Mouse (Mus musculus) gastrocnemius, adult 8-10 months (tissue): ENCODE data around the gene Tshz2. TPM values are rescaled to one million over a fixed set of nuclear protein-coding genes. Genes with fewer than 3 reads are reported as not detected.

Source experiments
- DNase-seq, 2 experiments: peaks; one replicate each; pipeline ENCODE4 v3.0.0; 2022; ENCODE audit warnings: low spot score in 2 of 2
- total RNA-seq, 4 experiments: library from RNA; stranded (reverse); gene quantifications; 2 replicates each; pipeline ENCODE4 v1.2.4; 2022

Tshz2 gene
- total RNA-seq, 4 experiments from 2014 or later, result 6.5 to 11.3 (median 8.9) TPM

DNA sequence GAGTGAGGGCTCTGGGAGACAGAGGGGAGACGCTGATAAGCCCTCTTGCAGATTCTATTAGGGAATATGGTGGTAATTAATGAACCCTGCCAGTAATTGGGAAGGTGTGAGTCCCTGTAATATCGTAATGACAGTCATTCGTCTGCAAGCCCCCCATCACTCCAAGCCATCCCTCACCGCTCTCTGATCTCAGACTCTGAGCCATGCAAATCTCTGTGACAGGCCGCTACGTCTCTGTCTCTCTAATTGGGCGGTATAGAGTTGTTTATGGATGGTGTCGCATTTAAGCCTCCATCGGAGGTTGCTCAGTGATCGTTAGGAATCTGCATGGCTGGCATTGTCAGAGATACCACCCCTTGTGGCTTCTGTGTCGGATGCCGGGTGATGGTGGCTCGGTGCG is 407.0 kb downstream of the Tshz2 start:
- no peak for DNase-seq

DNA sequence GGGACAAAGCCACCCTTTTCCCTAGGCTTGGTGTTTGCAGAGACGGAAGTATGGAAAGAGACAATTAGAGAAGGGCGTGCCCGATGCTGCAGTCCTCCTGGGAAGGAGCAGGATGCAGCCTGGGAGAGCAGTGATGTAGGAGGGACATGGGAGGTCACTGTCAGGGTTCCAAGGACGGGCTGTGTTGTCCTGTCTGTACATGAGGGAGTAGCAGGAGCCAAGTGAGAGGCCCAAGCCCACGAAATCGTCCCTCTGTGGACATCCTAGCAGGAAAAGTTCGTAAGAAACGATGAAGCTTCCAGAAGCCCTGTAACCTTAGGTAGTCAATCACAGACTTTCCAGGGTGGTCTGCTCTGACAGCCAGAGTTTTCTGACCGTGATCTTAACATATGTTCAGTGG is 408.3 kb downstream of the Tshz2 start:
- DNase-seq, result peak; percentile 64 to 71

DNA sequence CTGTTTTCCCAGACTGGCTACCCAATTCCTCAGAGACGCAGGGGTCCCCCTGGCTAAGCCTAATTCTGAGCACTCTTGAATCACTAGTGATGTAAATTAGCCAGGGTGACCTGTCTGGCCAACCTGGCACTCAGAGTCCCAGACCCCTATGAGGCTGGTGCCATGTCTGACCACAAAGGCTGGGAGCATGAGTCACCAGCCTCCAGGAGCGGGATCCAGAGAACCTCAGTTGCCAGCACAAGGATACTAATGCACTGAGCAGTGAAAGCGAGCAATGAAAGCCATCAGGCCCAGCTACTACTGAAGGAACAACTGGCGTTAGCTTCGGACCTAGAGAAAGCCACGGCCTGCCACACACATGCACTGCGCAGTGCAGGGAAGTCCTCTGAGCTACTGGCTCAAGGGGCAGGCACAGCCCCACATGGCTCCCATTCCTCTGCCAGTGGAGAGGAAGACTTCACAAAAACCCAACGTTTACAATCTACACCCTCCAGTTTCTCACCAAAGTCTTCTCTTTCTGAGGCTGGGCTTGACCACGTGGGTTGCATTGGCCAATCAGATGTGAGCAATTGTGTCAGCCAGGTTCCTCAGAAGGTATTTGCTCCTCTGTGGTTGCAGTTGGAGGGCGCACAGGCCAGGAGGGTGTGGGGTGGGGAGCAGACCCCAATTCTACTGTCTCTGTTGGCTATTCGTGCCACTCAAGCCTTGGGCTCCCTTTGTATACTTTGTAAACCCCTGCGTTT is 409.8 kb downstream of the Tshz2 start:
- no peak for DNase-seq

DNA sequence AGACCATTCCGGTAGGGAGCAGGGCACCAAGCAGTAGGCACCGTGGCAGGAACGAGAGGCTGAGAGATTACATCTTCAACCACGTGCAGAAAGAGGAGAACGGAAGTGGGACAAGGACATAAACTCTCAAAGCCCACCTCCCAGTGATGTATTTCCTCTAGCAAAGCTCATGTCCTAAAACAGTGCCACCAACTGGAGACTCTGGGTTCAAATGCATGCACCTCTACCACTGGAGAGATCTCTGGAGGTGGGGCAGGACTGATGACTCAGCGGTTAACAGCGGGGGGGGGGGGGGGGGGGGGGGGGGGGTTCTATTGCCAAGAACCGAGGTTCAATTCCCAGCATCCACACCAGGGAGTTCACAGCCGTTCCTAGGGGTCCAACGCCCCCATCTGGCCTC is 410.5 kb downstream of the Tshz2 start:
- no peak for DNase-seq

DNA sequence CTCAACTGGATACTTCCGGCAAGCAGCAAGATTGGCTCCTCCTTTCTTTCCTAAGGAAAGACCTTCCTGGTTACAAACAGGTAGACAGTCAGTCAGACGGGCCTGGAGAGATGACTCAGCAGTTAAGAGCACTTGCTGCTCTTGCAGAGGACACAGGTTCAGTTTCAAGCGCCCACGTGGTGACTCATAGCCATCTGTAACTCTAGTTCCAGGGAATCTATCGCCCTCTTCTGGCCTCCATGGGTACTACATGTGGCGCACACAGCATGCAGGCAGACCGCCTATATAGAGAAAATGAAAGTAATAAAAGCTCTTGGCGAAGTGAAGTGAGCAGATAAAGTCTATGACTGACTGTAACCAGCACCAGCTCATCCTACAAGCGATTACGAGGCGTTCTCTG is 413.1 kb downstream of the Tshz2 start:
- no peak for DNase-seq

DNA sequence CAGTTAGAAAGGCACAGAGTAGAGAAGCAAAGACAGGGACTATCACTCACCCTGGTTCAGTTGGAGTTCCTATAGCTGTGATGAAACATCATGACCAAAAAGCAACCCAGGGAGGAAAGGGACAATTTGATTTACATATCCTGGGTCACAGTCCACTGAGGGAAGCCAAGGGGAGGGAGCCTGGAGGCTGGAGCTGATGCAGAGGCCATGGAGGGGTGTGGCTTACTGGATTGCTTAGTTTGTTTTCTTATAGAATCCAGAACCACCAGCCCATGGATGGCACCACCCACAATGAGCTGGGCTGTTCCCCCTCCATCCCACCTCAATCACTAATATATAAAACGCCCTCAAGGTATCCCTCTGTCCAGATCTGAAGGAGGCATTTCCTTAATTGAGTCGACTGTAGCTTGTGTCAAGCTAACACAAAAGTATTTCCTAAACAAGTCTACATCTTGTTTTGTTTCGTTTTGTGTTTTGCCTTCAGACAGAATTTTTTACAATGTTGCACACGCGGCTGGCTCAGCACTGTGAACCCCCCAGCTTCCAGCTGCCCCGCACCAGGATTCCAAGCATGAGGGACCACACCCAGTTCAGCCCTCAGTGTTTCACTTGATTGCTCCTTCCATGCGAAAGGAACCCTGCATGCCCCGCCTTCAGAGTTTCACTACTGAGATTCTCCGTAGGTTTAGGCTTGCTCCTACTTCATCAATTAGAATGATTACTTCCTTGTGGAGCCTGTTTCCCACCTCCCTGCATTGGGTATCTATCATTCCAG is 413.7 kb downstream of the Tshz2 start:
- DNase-seq, result no peak

DNA sequence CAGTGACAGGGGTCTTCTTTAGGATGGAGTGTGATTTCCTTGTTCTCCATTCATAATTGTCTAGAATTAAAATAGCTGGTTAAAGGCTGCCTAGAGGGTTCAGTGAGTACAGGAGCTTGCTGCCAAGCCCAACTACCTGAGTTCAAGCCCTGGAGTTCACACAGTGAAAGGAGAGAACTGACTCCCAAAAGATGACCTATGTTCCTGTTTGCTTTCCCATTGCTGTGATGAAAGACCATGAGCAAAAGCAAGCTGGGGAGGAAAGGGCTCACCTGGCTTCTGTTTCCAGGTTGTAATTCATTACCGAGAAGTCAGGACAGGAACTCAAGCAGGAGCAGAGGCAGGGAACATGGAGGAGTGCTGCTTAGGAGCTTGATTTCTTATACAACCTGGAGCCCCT is 416.0 kb downstream of the Tshz2 start:
- no peak for DNase-seq

DNA sequence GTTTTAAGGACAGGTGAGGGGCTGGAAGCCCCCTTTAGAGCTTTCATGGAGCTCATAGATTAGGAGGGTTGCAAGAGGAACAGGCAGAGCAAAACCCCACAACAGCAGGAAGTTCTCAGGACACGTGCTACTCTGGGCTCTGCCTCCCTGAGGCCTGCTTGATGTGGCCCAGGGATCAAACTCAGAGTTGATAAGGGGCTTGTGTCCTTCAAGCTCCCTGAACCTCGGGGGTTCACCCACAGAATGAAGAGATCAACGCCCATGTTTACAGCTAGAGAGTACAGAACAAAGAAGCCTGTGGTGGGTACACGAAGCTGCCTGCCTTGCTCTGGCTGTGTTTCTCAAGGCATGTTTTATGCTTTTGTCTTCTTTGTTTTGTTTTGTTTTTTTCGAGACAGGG is 417.8 kb downstream of the Tshz2 start:
- no peak for DNase-seq

DNA sequence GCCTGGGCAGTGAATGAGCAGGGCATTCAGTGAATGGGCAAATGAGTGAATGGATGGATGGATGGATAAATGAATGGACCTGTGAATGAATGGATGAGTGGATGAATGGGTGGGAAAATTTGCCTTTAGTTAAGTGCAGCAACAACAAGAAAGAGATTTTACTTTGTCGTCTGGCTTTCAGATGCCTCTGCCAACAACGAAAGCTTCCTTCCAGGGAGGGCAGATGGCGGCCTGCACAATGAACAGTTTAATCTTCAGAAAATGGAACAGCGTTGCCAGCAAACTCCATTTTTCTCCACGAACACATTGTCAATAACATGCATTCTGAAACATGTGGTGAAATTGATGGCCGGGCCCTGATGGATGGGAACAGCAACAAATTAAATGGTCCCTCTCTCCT is 418.6 kb downstream of the Tshz2 start:
- no peak for DNase-seq

DNA sequence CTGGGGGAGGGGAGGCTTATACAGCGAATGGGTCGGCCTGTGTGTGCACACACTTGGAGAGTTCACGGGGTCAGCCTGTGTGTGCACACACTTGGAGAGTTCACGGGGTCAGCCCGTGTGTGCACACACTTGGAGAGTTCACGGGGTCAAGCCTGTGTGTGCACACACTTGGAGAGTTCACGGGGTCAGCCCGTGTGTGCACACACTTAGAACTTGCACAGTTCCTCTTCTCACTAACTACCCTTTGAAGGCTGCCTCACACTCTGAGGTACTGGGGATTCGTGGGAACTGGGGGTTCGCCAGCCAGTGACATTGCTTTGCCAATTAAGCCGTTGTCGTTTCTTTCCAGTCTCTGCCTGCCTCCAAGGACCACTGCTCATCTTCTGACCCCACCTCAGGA is 422.1 kb downstream of the Tshz2 start:
- DNase-seq, result no peak

DNA sequence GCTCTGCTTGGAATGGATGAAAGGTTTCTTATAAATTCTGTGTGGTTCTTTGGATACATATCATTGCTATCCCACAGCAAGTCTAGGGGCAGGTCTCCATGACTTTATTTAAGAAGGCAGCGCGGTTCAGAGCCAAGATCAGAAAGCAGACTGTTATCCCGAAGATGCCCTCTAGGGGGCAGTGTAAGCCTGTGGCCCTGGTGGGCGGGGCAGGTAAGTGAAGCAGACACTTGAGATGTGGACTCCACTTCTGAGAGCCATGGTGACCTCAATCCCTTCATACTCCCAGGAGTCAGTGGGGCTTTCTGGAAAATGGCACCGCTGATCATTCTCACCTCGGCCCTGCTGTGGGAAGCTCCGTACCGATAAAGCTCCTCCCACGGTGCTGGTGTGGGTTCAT is 422.6 kb downstream of the Tshz2 start:
- DNase-seq, result peak; percentile 38 to 42

DNA sequence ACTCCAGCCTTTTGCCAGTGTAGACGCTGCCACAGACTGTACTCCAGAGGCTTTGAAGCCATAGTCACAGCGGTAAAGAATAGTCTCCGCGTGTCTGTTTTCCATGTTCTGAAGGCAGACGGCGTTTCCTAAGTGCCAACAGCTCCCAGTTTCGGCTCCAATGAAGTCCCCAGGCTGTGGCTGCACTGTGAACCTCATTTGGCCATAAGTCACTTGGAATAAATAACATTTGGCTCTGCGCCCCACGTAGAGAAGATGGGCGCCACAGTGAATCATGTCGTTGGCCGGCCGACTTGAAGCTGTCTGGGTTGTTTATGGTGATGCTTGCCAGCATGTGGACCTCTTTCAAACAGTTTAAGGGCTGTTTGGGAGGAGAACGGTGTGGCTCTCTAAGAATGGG is 426.0 kb downstream of the Tshz2 start:
- peak in 1 of 2 experiments; percentile 40 for DNase-seq

DNA sequence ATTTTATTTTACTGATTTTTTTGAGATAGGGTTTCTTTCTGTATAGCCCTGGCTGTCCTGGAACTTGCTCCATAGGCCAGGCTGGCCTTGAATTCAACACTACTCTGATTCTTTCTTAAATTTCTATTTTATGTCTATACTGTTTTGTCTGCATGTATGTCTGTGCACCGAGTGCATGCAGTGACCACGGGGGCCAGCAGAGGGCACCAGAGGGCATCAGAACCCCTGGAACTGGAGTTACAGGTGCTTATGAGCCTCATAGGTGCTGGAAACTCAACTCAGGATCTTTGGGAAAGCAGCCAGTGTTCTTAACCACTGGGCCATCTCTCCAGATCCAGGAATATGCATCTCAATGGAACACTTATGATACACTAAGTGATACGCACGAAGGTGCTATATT is 427.3 kb downstream of the Tshz2 start:
- DNase-seq, result no peak

DNA sequence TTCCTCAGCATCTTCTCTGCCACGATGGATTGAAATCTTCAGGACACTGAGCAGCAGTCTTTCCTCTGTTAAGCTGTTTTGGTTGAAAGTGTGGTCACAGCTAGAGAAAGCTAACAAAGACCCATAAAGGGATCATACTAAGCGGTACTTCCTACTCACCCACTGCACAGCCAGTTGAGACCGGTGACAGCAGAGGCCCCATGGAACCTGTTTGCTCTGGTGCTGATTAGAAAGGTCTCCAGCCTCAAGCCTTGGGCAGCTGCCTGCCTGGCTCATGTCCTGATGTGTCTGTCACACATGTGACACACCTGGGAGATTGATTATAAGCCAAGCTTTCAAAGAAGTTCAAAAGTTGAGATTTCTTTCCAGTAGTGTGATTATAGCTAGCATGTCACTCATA is 429.6 kb downstream of the Tshz2 start:
- DNase-seq, result no peak

DNA sequence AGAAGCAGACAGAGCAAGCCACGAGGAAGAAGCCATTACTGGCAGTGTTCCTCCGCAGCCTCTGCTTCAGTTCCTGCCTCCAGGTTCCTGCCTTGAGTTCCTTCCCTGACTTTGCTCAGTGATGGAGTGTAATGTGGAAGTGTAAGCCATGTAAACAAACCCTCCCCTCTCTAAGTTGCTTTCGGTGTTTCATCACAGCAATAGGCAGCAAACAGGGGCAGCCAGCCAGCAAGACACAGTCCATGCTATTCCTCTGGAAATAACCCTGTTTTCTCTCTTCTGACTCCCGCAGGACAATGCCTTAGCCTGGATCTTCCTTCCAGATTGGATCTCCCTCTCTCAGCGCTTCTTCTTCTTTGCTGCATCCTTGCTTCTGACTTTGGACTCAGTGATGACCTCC is 437.2 kb downstream of the Tshz2 start:
- peak in 1 of 2 experiments; percentile 24 for DNase-seq

DNA sequence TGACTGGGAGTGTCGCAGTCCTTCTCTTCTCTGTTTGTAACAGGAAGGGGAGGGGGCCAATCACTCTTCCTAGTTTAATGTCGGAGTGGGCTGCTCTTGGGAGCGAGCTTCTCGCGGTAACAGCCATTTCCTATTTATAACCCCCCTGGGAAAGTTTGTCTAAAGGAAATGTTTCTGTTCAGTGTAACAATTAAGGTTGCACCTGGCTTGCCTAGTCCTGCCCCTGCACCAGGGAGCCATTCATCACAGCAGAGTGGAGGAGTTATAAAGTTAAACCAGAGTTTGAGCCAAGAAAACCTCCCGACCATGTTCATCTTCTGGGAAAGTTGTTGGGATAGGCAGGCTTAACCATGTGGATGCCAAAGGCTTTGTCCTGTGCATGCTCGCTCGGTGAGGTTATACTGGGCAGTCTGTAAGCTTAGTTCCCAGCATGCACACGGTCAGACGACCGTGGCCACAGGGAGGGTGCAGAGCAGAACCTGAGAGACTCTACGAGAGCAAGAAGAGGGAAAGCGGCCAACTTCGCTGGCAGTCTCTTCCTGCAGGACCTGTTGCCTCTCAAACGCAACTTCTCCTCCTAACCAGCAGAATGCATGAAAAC is 437.9 kb downstream of the Tshz2 start:
- DNase-seq, result peak in 1 of 2 experiments; percentile 30

DNA sequence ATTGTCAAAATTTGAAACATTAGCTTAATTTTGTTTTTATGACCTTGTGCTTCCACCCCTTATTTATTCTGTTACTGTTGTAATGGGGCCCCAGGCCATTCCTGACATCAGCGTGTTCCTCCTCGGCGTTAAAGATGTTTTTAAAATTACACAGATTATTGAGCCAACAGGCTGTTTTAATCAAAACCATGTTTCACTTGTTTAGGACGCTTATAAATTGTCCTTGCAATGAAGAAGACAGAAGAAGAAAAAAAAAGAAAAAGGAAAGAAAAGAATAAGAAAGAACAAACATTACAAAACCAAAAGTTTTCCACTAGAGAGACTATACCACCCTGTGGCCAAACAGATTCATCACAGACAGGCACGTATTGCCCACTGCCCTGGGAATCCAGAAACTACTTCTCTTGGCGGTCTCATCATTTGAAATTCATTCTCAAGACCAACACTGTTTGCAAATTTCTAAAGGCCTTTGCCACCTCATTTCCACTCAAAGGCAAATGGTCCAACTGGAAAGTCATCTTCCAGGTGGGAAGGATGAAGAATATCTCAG is 444.2 kb downstream of the Tshz2 start:
- no peak for DNase-seq

DNA sequence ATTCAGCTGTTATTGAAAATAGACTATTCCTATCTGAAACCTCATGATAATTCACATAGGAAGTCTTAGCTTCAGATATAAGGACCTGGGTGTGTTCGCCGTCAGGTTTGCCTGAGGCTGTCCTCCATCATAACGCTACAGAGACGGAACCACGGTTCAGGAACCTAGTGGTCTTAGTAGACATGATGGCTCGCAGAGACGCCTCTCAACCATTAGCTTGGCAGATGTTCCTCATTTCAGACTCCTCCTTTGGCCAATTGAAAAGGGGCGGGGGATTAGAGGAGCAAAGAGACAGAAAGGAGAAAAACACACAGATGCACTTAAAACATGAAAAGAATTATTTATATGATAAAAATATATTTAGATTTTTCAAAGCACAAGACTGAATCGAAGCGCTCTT is 445.2 kb downstream of the Tshz2 start:
- DNase-seq, result no peak

DNA sequence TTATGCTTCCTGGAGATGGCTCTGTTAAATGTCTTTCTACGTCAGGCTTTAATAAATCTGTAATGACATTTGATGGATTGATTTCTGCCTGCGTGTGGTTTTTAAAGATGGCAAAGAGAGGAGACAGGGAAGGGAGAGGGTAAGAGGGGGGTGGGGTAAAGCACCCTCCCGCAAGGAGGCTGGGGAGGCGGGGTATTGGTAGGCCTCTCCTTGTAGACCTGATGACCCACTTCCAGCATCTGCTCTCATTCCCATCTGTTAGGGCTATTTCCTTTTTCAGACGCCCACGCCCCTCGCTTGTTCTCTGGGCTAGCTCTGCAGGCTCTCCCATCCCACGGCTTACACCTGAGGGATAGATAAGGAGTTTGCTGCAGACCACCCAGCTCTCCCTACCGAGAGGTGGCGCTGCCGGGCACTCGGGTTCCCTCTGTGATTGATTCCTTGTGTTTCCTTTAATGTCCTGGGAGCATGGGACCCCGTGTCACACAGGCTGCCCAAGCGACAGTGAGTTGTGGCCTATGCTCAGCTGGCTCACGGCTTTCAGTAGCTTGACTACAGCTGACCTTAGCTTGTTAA is 445.7 kb downstream of the Tshz2 start:
- no peak for DNase-seq

DNA sequence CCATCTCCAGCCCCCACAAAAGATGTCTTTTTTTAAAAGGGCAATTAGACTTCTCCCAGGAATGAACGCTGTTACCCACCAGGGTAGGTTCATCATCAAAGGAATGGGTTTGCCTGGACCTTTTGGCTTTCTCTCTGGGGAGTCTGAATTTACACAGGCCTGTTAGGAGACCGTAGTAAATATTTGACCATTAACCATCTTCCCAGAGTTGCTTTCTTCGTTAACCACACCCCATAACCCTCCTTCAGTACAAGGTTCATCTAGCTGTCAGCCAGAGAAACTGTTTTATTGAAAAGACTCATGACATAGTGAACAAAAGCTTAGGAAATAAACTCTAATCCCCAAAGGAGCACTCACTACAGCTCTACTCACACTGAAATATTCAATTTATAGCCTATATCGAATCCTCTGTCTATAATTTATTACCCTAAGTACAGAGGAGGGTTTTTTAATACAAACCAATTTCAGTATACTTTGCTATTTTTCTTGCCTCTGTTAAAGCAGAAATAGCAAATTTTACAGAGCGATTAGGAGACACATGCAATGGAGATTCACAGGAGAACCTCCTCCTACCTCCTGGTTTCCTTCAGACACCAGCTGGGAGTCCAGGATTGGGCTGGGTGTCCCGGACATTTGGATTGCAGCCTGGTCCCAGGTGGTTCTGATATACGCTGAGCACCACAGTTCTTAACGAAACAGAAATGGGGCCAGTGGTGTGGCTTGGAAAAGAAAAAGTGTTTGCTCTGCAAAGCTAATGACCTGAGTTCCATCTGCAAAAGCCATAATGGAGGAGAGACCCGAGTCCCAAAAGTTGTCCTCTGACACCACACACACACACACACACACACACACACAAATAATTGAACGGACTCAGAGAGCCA is 459.0 kb downstream of the Tshz2 start:
- no peak for DNase-seq

DNA sequence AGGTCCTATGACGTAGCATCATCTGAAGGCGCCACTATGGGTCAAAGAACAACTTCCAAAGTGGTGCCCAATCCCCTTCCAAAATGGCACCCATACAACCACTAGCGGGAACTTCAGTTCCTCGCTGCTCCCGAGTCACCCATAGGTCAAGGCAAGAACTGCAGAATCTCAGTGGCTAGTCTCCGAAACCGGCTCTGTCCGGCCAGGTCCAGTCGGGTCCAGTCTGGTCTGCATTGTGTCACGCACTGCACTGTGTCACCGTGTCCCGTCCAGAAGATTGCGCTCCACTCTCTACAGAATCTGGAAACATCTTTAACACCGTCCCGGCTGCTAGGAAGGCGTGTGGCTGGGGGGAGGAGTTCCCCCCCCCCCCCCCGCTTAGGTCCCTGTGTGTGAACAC is 461.4 kb downstream of the Tshz2 start:
- DNase-seq, result no peak
